Mouse (Mus musculus) lung, postnatal 4 days (tissue): Measurements from ENCODE around the gene Clcn3.
A peak's percentile ranks its signal among the peaks of the same experiment; 100 is the strongest.

Source experiments
- DNase-seq, 2 experiments: peaks; one replicate each; pipeline ENCODE4 v3.0.0; 2021

Clcn3 gene

DNA sequence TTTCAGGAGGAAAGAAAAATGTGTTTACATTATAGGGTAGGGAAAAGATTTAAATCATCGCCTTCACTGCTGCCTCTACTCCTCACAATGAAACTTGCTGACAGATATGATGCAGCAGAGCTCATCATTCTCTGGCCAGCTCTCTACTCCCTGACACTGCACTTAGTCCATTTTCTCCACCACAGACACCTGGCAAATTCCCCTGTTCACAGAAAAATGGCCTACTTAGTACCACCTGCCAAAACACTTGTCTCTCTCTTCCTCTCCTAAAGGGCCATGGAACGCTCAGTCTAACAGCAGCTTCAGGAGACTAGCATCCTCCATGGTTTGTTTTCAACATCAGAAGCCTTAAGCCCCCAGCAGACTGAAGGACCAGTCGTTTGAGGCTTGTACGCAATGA is 31.8 kb downstream of the Clcn3 start:
- no peak for DNase-seq

GRCm38 (mm10) chr8:60949859-60950258 is 33.2 kb downstream of the Clcn3 start:
- no peak for DNase-seq

GRCm38 (mm10) chr8:60947503-60947902 is 35.6 kb downstream of the Clcn3 start:
- DNase-seq: no peak

GRCm38 (mm10) chr8:60942867-60943266 is 40.2 kb downstream of the Clcn3 start:
- DNase-seq: no peak

GRCm38 (mm10) chr8:60938717-60939424 is 44.2 kb downstream of the Clcn3 start:
- DNase-seq: no peak

DNA sequence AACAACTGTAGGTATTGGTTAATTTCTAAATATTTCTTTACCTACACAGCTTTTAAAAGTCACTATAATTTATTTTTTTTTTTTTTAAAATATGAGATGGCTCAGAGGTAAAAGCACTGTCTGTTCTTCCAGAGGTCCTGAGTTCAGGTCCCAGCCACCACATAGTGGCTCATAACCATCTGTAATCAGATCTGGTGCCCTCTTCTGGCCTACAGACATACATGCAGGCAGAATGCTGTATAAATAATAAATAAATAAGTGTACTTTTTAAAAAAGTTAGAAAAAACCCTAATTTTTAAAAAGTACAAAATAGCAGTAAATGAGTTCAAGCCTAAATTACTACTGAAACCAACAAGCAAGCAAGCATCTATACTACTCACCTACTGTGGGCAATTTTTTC is 49.5 kb downstream of the Clcn3 start:
- no peak for DNase-seq

GRCm38 (mm10) chr8:60920176-60920575 is 62.9 kb downstream of the Clcn3 start:
- no peak for DNase-seq

- no peak for DNase-seq
Observed at GRCm38 (mm10) chr8:60919069-60919468, 64.0 kb downstream of the Clcn3 start.

GRCm38 (mm10) chr8:60912554-60912953 is 70.5 kb downstream of the Clcn3 start:
- DNase-seq: no peak

DNA sequence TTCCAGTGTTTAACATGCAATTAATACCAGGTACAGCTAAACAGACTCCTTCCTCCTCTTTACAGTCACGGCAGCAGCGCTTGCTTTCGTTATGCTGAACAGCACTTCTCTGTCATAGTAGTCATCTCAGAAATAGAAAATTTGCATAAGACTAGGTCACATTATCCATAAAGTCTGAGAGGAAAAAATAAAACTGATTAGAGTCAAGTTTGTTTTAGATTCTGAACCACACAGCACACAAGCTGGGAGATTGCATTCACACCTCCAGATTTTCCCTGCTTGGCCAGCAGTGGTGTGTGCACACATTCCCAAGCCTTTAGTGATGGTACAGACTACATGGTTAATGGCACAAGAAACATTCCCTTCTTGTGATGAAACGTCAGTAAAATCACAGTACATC is 71.0 kb downstream of the Clcn3 start:
- DNase-seq: peak in 1 of 2 experiments; percentile 32

- no peak for DNase-seq
Observed at GRCm38 (mm10) chr8:60900147-60900546, 83.0 kb downstream of the Clcn3 start.

- no peak for DNase-seq
Observed at GRCm38 (mm10) chr8:60895878-60896277, 87.2 kb downstream of the Clcn3 start.

DNA sequence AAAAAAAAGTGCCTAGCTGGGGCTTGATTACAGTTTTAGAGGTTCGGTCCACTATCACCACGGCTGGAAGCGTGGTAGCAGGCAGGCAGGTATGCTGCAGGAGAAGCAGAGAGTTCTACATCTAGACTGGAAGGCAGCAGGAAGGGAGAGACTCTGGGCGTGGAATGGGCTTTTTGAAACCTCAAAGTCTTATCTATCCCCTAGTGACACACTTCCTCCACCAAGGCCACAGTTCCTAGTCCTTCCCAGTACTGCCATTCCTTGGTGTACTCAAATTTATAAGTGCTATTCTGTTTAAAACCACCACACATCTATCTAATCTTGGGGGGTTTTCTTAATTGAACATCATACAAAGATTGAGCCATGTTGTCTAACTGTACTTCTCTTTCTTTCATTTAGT is 91.3 kb downstream of the Clcn3 start:
- DNase-seq: no peak

GRCm38 (mm10) chr8:60890520-60890874 is 92.6 kb downstream of the Clcn3 start:
- no peak for DNase-seq

DNA sequence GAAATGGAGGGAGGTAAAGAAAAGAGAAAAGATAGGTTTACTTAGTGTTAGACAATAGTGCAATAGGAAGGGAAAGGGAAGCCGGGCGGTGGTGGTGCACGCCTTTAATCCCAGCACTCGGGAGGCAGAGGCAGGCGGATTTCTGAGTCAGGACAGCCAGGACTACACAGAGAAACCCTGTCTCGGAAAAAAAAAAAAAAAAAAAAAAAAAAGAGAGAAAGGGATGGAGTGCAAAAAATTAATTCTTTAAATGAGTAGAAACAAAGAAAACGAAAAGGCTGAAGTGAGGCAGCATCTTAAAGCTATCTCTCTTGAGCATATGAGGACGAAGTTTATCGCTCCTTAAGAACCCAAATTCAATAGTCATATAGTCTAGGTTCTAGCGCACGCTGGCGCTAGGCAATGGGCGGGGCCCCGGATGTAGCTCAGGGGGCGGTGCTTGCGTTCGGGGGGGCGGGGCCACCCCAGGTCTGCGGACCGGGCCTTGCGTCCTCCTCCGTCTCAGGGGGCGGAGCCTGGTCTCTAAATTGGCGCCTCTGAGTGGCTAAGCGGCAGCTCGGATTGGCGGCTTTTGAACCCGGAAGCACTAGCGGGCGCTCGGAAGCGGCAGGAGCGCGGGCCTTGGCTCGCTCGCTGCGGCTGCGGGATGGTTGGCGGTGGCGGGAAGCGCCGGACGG is 93.1 kb downstream of the Clcn3 start, which contains the start of gene Hpf1:
Hpf1 (plus strand) TSS at position 576 of the 677 bp plus-strand sequence.
- DNase-seq: peak; percentile 95 to 97

- no peak for DNase-seq
Observed at GRCm38 (mm10) chr8:60889131-60889842, 93.8 kb downstream of the Clcn3 start.

DNA sequence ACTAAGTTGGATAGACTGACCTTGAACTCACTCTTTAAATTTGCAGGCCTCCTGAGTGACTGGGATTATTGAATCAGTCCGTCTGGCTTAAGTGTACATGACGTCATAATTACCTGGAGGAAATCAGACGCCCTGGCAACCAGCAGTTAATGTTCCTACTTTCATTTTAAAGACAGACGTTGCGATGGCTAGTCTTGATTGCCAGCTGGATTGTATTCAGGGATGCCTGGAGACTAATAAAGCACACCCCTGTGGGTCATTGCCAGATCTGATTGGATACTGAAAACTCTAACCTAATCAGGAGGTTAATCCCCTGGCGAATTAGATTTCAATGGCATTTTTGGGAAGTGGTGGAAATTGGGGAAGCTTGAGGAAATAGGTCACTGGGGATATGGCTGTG is 96.4 kb downstream of the Clcn3 start:
- no peak for DNase-seq

DNA sequence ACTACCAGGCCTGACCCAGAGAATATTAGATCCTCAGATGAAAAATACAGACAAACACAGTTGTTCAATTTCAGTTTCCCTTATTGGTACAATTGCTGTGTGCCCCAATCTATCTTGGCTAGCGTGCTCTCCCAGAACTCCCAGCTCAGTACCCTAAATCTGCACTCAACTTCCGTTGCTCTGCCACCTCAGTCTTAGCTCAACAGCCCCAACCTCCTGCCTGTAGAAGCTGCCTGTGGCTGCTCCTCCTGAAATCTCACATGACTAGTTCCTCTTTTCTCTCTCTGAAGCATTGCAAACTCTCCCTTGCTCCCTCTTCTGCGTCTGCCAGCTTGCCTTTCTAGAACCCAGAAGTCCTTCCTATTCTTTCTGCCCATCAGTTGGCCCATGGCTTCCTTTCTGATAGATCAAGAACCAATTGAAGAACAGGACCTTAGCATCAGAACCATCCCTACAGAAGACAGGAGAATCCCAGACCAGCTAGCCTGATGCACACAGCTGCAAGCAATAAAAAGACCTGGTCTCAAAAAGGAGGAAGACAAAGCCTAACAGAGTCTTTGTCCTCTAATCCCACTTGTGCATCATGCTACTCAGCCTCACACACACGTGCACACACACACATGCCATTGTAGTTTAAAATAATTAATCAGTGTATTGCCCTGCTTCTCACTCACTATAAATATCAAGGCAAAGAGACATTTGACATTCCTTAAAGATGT is 99.5 kb downstream of the Clcn3 start:
- DNase-seq: no peak

DNA sequence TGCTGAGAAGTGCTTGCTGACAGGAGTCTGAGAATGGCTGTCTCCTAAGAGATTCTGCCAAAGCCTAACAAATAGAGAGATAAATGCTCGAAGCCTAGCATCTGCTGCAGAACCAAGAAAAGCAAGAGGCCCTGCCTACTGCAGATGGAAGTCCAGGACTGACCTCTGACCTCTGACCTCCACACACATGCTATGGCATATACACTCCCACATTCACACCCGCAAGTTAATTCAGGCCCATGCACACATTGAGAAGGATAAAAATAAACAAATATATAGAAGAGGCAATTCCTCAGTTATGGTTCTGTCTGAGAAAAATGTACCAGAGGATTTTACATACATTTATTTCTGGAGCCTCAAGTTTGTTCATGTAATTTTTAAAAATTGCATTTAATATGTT is 104.5 kb downstream of the Clcn3 start:
- no peak for DNase-seq

DNA sequence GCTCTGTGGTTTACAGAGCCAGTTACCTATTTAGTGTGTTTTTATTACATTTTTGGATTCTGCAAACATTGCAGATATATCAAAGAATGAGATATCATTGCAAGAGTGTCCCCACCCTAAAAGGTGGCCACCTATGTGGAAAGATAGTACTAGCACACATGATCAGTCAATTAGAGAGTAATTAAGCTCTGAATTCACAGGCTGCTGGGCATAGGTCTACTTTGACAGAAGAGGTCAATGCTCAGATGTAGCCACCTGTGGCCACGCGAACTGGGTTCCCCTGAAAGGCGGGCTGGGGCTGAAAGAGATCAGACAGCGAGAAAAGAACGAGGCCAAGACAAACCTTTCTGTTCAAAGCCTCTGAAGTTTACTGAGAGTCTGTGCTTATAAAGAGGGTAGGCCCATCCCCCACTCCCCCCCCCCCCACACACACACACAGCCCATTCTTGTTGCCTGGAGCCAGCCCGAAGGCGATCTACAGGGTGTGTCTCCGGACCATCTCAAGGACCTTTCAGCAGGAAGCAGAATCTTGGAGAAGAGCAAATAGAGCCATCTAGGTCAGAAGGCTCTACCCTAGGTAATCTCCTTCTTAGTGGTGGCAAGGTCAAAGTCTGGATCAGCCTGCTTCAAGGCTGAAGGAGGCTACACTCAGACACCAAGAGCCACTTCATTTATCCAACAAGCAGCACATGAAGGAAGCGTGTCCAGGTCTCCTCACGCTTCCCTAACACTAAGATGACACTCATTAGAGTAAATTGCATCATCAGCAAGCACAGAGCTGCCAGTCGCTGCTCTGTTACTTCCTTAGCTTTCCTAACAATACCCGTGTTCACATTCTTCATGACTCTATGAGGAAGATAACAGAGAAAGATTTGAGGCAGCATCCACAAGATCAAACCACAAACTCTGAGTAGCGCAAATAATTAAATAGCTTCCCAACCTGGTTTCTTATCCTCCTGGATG is 112.6 kb downstream of the Clcn3 start:
- no peak for DNase-seq

DNA sequence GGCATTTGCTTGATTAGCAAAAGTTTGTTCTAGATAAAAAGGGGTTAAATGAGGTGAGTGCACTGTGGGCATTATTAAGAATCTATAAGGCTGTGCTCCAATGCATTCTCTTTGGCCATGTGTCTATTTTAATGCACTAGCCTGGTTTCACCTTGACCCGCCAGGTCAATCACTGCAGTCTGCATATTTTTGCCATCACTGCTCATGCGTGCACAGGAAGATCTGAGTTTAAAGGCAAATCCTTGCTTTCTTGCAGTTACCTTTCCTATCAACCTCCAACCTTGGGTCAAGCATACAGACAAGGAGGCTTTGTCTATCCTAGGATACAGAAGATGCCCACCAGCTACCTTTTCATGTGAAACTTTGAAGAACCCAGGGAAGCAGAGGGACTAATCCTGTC is 113.3 kb downstream of the Clcn3 start:
- DNase-seq: no peak
